20 mouse cellular contexts compared by ENCODE assay signal in the genomic region with DNA sequence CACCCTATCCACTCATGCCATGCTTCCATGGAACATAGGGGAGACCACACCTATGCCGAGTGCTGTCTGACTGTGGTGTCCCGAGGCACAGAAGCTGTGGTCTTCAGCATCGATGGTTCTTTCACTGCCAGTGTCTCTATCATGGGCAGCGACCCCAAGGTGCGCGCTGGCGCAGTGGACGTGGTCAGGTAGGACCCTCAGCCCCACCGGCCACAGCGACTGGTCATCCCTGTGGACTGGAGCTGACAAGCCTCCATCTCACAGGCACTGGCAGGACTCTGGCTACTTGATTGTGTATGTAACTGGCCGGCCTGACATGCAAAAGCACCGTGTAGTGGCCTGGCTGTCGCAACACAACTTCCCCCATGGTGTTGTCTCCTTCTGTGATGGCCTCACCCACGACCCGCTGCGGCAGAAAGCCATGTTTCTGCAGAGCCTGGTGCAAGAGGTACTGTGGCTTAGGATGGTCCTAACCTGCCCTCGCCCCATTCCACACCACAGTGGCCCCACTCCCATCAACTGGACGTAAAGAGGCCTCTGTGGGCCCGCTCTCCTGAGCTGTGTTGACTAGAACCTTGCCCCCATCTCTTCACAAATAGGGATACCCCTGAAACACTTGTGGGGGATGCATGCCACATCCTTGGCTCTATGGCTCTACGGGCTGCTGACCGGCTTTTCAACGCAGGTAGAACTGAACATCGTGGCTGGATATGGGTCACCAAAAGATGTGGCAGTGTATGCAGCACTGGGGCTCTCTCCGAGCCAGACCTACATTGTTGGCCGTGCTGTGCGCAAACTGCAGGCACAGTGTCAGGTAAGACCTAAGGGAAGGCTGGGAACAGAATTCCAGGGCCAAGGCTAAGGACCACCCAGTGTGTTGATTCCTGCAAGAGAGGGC. TPM values are rescaled to one million over a fixed set of nuclear protein-coding genes. Genes with fewer than 3 reads are reported as not detected.
DNase-seq lines count a peak whose midpoint lies in the region; ATAC-seq and TF ChIP-seq lines count a peak whose summit lies in the region.
"Had no signal": no experiment of that assay in that cellular context is flagged by ENCODE, and none has a peak within 500 bp of the region (broad histone marks: within the 10 kb centered on the region; RNA-seq: fewer than 3 reads in every experiment).

No protein-coding gene starts in this region.

- no peaks in the 10 kb centered on the region for H3K79me2 ChIP-seq in myocyte (ENCODE audit: control insufficient read depth, insufficient read depth)

- no peak overlapping the region for H3ac ChIP-seq in myocyte (ENCODE audit: control insufficient read depth, insufficient read length)

- intact Hi-C loops in gastrocnemius, adult 2 months (cut with DNase I): no loop called here

- no peaks in the 10 kb centered on the region for H3K9me3 ChIP-seq in liver, postnatal 0 days (ENCODE audit: low read length)
- no peaks in the 10 kb centered on the region for H3K9me3 ChIP-seq in liver, embryonic 11.5 days (ENCODE audit: control insufficient read depth, low read length)
- H3K9me3 ChIP-seq in heart, embryonic 12.5 days (replicated peaks): no peaks in the 10 kb centered on the region
- H3K9me3 ChIP-seq: limb, embryonic 13.5 days; neural tube, embryonic 12.5 days had no signal

- no peak for TF ChIP-seq EP300 in liver, postnatal 0 days (IDR thresholded peaks at IDR 0.05; ENCODE audit: low read depth)

- no peaks in the 10 kb centered on the region for H3K27me3 ChIP-seq in liver, postnatal 0 days (ENCODE audit: insufficient read depth, low read length)
- no peaks in the 10 kb centered on the region for H3K27me3 ChIP-seq in liver, embryonic 11.5 days (replicated peaks; ENCODE audit: control insufficient read depth, insufficient read depth, low read length)
- no peaks in the 10 kb centered on the region for H3K27me3 ChIP-seq in myocyte (ENCODE audit: control insufficient read depth, insufficient read depth, insufficient read length)
- H3K27me3 ChIP-seq in heart, embryonic 12.5 days (replicated peaks): no peaks in the 10 kb centered on the region
- H3K27me3 ChIP-seq: limb, embryonic 13.5 days; neural tube, embryonic 12.5 days had no signal

- peaks cover 26% of the 10 kb centered on the region for H3K4me1 ChIP-seq in liver, postnatal 0 days (ENCODE audit: insufficient read depth)
- H3K4me1 ChIP-seq in liver, embryonic 11.5 days (replicated peaks; ENCODE audit: control insufficient read depth, insufficient read depth, low read length): peaks cover 17% of the 10 kb centered on the region
- H3K4me1 ChIP-seq in cortical plate, adult 2 months (ENCODE audit: control insufficient read depth, insufficient read depth, low read length): 0 out of 2 replicates have a peak, but pooled peaks cover 2% of the 10 kb centered on the region
- H3K4me1 ChIP-seq in heart, embryonic 12.5 days (replicated peaks): peaks cover 13% of the 10 kb centered on the region
- H3K4me1 ChIP-seq: neural tube, embryonic 12.5 days had no signal

- DNase-seq in gastrocnemius, adult 2 months: no peak
- DNase-seq in gastrocnemius, postnatal 4 days (ENCODE audit: low spot score in 2 of 2): no peak
- peak; percentile 52 for DNase-seq in liver, postnatal 0 days
- DNase-seq in liver, embryonic 11.5 days (ENCODE audit: low spot score): no peak
- no peak for DNase-seq in thymus, postnatal 0 days (ENCODE audit: low spot score)

- TF ChIP-seq CTCF in gastrocnemius, adult 2 months (IDR thresholded peaks at IDR 0.05): no peak
- no peak for TF ChIP-seq CTCF in liver, postnatal 0 days (IDR thresholded peaks at IDR 0.05; ENCODE audit: low read depth)
- no peak for TF ChIP-seq CTCF in cortical plate, adult 2 months (IDR thresholded peaks at IDR 0.05; ENCODE audit: extremely low read depth, insufficient read depth, low read length)

- no peak overlapping the region; the same call in 1 of the 2 replicates for H3K4me3 ChIP-seq in gastrocnemius, adult 2 months
- H3K4me3 ChIP-seq in liver, postnatal 0 days (ENCODE audit: low read depth, low read length): no peak overlapping the region
- no peak overlapping the region for H3K4me3 ChIP-seq in liver, embryonic 11.5 days (ENCODE audit: low read depth, low read length)
- no peak overlapping the region for H3K4me3 ChIP-seq in cortical plate, adult 2 months (ENCODE audit: insufficient read depth, low read length)
- no peak overlapping the region for H3K4me3 ChIP-seq in myocyte
- H3K4me3 ChIP-seq in heart, embryonic 12.5 days: no peak overlapping the region
- H3K4me3 ChIP-seq: heart, adult 2 months; limb, embryonic 13.5 days; neural tube, embryonic 12.5 days had no signal

- WGBS in liver, postnatal 0 days (ENCODE audit: insufficient replicate concordance): 84% methylated on average over 26 of the region's 26 CpGs
- WGBS in liver, embryonic 11.5 days: 90% methylated on average over 26 of the region's 26 CpGs
- WGBS in heart, embryonic 12.5 days: 88% methylated on average over 26 of the region's 26 CpGs

- no peak for ATAC-seq in liver, postnatal 0 days
- ATAC-seq in liver, embryonic 11.5 days (replicated peaks; ENCODE audit: low FRiP score): no peak
- no peak for ATAC-seq in heart, embryonic 12.5 days (ENCODE audit: insufficient number of reproducible peaks, low FRiP score)

- H3K27ac ChIP-seq in gastrocnemius, adult 2 months: peak overlapping the region; percentile 80
- peak overlapping the region; percentile 90 for H3K27ac ChIP-seq in liver, postnatal 0 days (ENCODE audit: low read depth)
- H3K27ac ChIP-seq in liver, embryonic 11.5 days (ENCODE audit: low read depth, low read length): no peak overlapping the region
- H3K27ac ChIP-seq in cortical plate, adult 2 months (ENCODE audit: insufficient read depth, low read length): 0 out of 2 replicates have a peak overlapping the region, but pooled peaks have one; percentile 3
- H3K27ac ChIP-seq in heart, embryonic 12.5 days (ENCODE audit: poor library complexity, severe bottlenecking): no peak overlapping the region
- H3K27ac ChIP-seq: hindbrain, postnatal 0 days; neural tube, embryonic 12.5 days had no signal

- TF ChIP-seq POLR2A in cortical plate, adult 2 months (IDR thresholded peaks at IDR 0.05; ENCODE audit: extremely low read depth, insufficient read depth, low read length): no peak
- TF ChIP-seq POLR2A in myocyte (IDR thresholded peaks at IDR 0.05; ENCODE audit: insufficient read length, low read depth): no peak

- peaks cover 53% of the 10 kb centered on the region for H3K36me3 ChIP-seq in liver, postnatal 0 days (replicated peaks; ENCODE audit: insufficient read depth, low read length)
- peaks cover 23% of the 10 kb centered on the region for H3K36me3 ChIP-seq in liver, embryonic 11.5 days (ENCODE audit: control insufficient read depth, insufficient read depth, low read length)
- H3K36me3 ChIP-seq in myocyte (ENCODE audit: control insufficient read depth, insufficient read depth): peaks cover 22% of the 10 kb centered on the region
- peaks cover 63% of the 10 kb centered on the region for H3K36me3 ChIP-seq in heart, embryonic 12.5 days

- no peak overlapping the region for H3K4me2 ChIP-seq in liver, postnatal 0 days (ENCODE audit: low read depth, low read length)
- H3K4me2 ChIP-seq in liver, embryonic 11.5 days: no peak overlapping the region
- H3K4me2 ChIP-seq in myocyte (ENCODE audit: low read depth): peak overlapping the region; percentile 27
- H3K4me2 ChIP-seq in heart, embryonic 12.5 days: no peak overlapping the region
- H3K4me2 ChIP-seq: neural tube, embryonic 12.5 days had no signal

- 0 out of 2 replicates have a peak overlapping the region, but pooled peaks have one; percentile 39 for H3K9ac ChIP-seq in liver, postnatal 0 days (replicated peaks)
- no peak overlapping the region for H3K9ac ChIP-seq in liver, embryonic 11.5 days (ENCODE audit: low read depth, low read length)
- no peak overlapping the region for H3K9ac ChIP-seq in heart, embryonic 12.5 days
- H3K9ac ChIP-seq: neural tube, embryonic 12.5 days had no signal

RNA-seq across cellular contexts. Expression of a gene that starts 12.5 kb away (rescaled TPM):
- total RNA-seq in gastrocnemius, adult 2 months (2021): 1 to 10 TPM; 2.3 to 2.5 TPM
- total RNA-seq in gastrocnemius, postnatal 4 days (2021): 1 to 10 TPM; 6.1 to 7.3 TPM
- 6.6 and 7.4 TPM in 2 replicates for polyA plus RNA-seq in liver, postnatal 0 days (2015; fragmentation: Nextera tagmentation; extraction: Ambion mirVana)
- 7.2 and 8.0 TPM in 2 replicates for polyA plus RNA-seq in liver, embryonic 11.5 days (2014; fragmentation: Nextera tagmentation; extraction: Ambion mirVana)
- polyA plus RNA-seq in cortical plate, adult 2 months (2012; rRNA removed): 293 and 340 TPM in 2 replicates
- polyA plus RNA-seq in myocyte (2012; fragmentation: generic; extraction: Trizol): 42.3 TPM
- polyA plus RNA-seq in heart, embryonic 12.5 days (2016; fragmentation: Nextera tagmentation; extraction: Ambion mirVana): 23.3 and 23.5 TPM in 2 replicates
- 37.1 and 45.6 TPM in 2 replicates for polyA plus RNA-seq in thymus, postnatal 0 days (2015; fragmentation: Nextera tagmentation; extraction: Ambion mirVana)

RNA-seq across cellular contexts. Expression of a gene that starts 13.3 kb away (rescaled TPM):
- total RNA-seq in gastrocnemius, adult 2 months (2021): 10 to 100 TPM; 69.9 to 71.8 TPM
- total RNA-seq in gastrocnemius, postnatal 4 days (2021): 10 to 100 TPM; 49.9 to 61.1 TPM
- 23.1 and 26.8 TPM in 2 replicates for polyA plus RNA-seq in liver, postnatal 0 days (2015; fragmentation: Nextera tagmentation; extraction: Ambion mirVana)
- 56.2 and 61.8 TPM in 2 replicates for polyA plus RNA-seq in liver, embryonic 11.5 days (2014; fragmentation: Nextera tagmentation; extraction: Ambion mirVana)
- 167 and 180 TPM in 2 replicates for polyA plus RNA-seq in cortical plate, adult 2 months (2012; rRNA removed)
- 250 TPM for polyA plus RNA-seq in myocyte (2012; fragmentation: generic; extraction: Trizol)
- 80.4 and 82.6 TPM in 2 replicates for polyA plus RNA-seq in heart, embryonic 12.5 days (2016; fragmentation: Nextera tagmentation; extraction: Ambion mirVana)
- 114 TPM in 2 replicates for polyA plus RNA-seq in thymus, postnatal 0 days (2015; fragmentation: Nextera tagmentation; extraction: Ambion mirVana)

RNA-seq across cellular contexts. Expression of a gene that starts 15.3 kb away (rescaled TPM):
- 10 to 100 TPM; 17.9 to 22.4 TPM for total RNA-seq in gastrocnemius, adult 2 months (2021)
- total RNA-seq in gastrocnemius, postnatal 4 days (2021): 10 to 100 TPM; 22.9 to 23.9 TPM
- 91.2 and 91.9 TPM in 2 replicates for polyA plus RNA-seq in liver, postnatal 0 days (2015; fragmentation: Nextera tagmentation; extraction: Ambion mirVana)
- polyA plus RNA-seq in liver, embryonic 11.5 days (2014; fragmentation: Nextera tagmentation; extraction: Ambion mirVana): 121 and 135 TPM in 2 replicates
- polyA plus RNA-seq in cortical plate, adult 2 months (2012; rRNA removed): 44.3 and 47.3 TPM in 2 replicates
- 148 TPM for polyA plus RNA-seq in myocyte (2012; fragmentation: generic; extraction: Trizol)
- polyA plus RNA-seq in heart, embryonic 12.5 days (2016; fragmentation: Nextera tagmentation; extraction: Ambion mirVana): 54.4 and 57.6 TPM in 2 replicates
- 179 and 208 TPM in 2 replicates for polyA plus RNA-seq in thymus, postnatal 0 days (2015; fragmentation: Nextera tagmentation; extraction: Ambion mirVana)

RNA-seq across cellular contexts. Expression of a gene that starts 27.3 kb away (rescaled TPM):
- total RNA-seq in gastrocnemius, adult 2 months (2021): not detected
- not detected for total RNA-seq in gastrocnemius, postnatal 4 days (2021)
- polyA plus RNA-seq in liver, postnatal 0 days (2015; fragmentation: Nextera tagmentation; extraction: Ambion mirVana): not detected in 2 replicates
- polyA plus RNA-seq in liver, embryonic 11.5 days (2014; fragmentation: Nextera tagmentation; extraction: Ambion mirVana): not detected in 2 replicates
- polyA plus RNA-seq in cortical plate, adult 2 months (2012; rRNA removed): 0.04 TPM in 2 replicates
- not detected for polyA plus RNA-seq in myocyte (2012; fragmentation: generic; extraction: Trizol)
- polyA plus RNA-seq in heart, embryonic 12.5 days (2016; fragmentation: Nextera tagmentation; extraction: Ambion mirVana): not detected in 2 replicates
- polyA plus RNA-seq in thymus, postnatal 0 days (2015; fragmentation: Nextera tagmentation; extraction: Ambion mirVana): 0.03 TPM in 1 of 2 replicates, not detected in the other
- total RNA-seq: heart, postnatal 10 days had no signal
- polyA plus RNA-seq: embryonic facial prominence, embryonic 11.5 days; limb, embryonic 13.5 days; lung, embryonic 16.5 days; midbrain, embryonic 14.5 days; neural tube, embryonic 12.5 days had no signal

RNA-seq across cellular contexts. Expression of a gene that starts 30.9 kb away (rescaled TPM):
- total RNA-seq in gastrocnemius, adult 2 months (2021): not detected
- total RNA-seq in gastrocnemius, postnatal 4 days (2021): not detected
- polyA plus RNA-seq in liver, postnatal 0 days (2015; fragmentation: Nextera tagmentation; extraction: Ambion mirVana): 0.38 and 0.43 TPM in 2 replicates
- polyA plus RNA-seq in liver, embryonic 11.5 days (2014; fragmentation: Nextera tagmentation; extraction: Ambion mirVana): 0.51 and 0.52 TPM in 2 replicates
- polyA plus RNA-seq in cortical plate, adult 2 months (2012; rRNA removed): not detected in 2 replicates
- not detected for polyA plus RNA-seq in myocyte (2012; fragmentation: generic; extraction: Trizol)
- not detected in 2 replicates for polyA plus RNA-seq in heart, embryonic 12.5 days (2016; fragmentation: Nextera tagmentation; extraction: Ambion mirVana)
- polyA plus RNA-seq in thymus, postnatal 0 days (2015; fragmentation: Nextera tagmentation; extraction: Ambion mirVana): 0.42 TPM in 1 of 2 replicates, not detected in the other
- total RNA-seq: heart, adult 2 months; heart, postnatal 10 days; hindbrain, postnatal 0 days; left cerebral cortex, adult 18-20 months had no signal
- polyA plus RNA-seq: brain, embryonic 14.5 days; embryonic facial prominence, embryonic 11.5 days; frontal cortex, adult 2 months; heart, adult 2 months; hindbrain, postnatal 0 days; limb, embryonic 13.5 days; lung, embryonic 16.5 days; midbrain, embryonic 14.5 days; neural tube, embryonic 12.5 days; testis, adult 2 months had no signal

Comparison
In these comparisons a context has a peak if more than half of its experiments do, and no peak if none do; other contexts are left out.
1. H3K27ac ChIP-seq: peak in gastrocnemius, adult 2 months (single experiment), liver, postnatal 0 days (single experiment) and cortical plate, adult 2 months (single experiment); none in liver, embryonic 11.5 days (single experiment) and heart, embryonic 12.5 days (single experiment).